Mouse (Mus musculus) forebrain, embryonic 10.5 days (tissue): Measurements from ENCODE around the gene Slc7a11. TPM values are rescaled to one million over a fixed set of nuclear protein-coding genes. Genes with fewer than 3 reads are reported as not detected.

Experiments
- DNase-seq: peaks from one replicate; pipeline ENCODE4 v3.0.0-alpha.2; 2017; ENCODE audit warnings: low spot score; ENCODE audit errors: extremely low spot score
- H3K27ac ChIP-seq: fragments of 300-500 bp; sonication (generic); 2 replicates; pipeline ENCODE4 v1.5.1; 2016; ENCODE audit warnings: mild to moderate bottlenecking
- H3K27me3 ChIP-seq: fragments of 300-500 bp; sonication (generic); 2 replicates; pipeline ENCODE4 v1.6.1; 2016; ENCODE audit warnings: mild to moderate bottlenecking; ENCODE audit not compliant: poor library complexity, severe bottlenecking
- H3K36me3 ChIP-seq: fragments of 300-500 bp; sonication (generic); replicated peaks from 2 replicates; pipeline ENCODE4 v1.6.1; 2016; ENCODE audit warnings: mild to moderate bottlenecking, moderate library complexity
- H3K4me1 ChIP-seq: fragments of 300-500 bp; sonication (generic); 2 replicates; pipeline ENCODE4 v1.6.1; 2016
- H3K4me3 ChIP-seq: fragments of 300-500 bp; sonication (generic); 2 replicates; pipeline ENCODE4 v1.5.1; 2016; ENCODE audit warnings: mild to moderate bottlenecking, moderate library complexity
- H3K9me3 ChIP-seq: fragments of 300-500 bp; sonication (generic); 2 replicates; pipeline ENCODE4 v1.6.1; 2016; ENCODE audit warnings: mild to moderate bottlenecking, moderate library complexity
- WGBS: fragments of 180-500 bp; shearing (Covaris S2); methylation state at CpG from one replicate; pipeline ENCODE4 v1.1.7; 2016; 5-methylcytosine and 5-hydroxymethylcytosine counted together
- polyA plus RNA-seq: library from polyadenylated mRNA; unstranded; fragments of >200 nt; fragmentation: Nextera tagmentation; extraction: Ambion mirVana; gene quantifications from 2 replicates; pipeline ENCODE4 v1.2.1, GENCODE M21; 2016

The Slc7a11 gene
- polyA plus RNA-seq, 1 experiment from 2014 or later, result 1.3 TPM

GRCm38 (mm10) chr3:50044160-50044559, 399.3 kb downstream of the Slc7a11 start:
- H3K4me3 ChIP-seq, result no peak overlapping the region
- H3K4me1 ChIP-seq, result no peaks in the 10 kb centered on the region
- no peak overlapping the region for H3K27ac ChIP-seq
- H3K9me3 ChIP-seq, result no peaks in the 10 kb centered on the region
- no peak for DNase-seq
- H3K36me3 ChIP-seq, result no peaks in the 10 kb centered on the region
- no peaks in the 10 kb centered on the region for H3K27me3 ChIP-seq

GRCm38 (mm10) chr3:50041141-50041540, 402.3 kb downstream of the Slc7a11 start:
- no peaks in the 10 kb centered on the region for H3K36me3 ChIP-seq
- no peak overlapping the region for H3K4me3 ChIP-seq
- no peaks in the 10 kb centered on the region for H3K27me3 ChIP-seq
- 93% methylated on average over 2 of the region's 2 CpGs for WGBS
- no peak for DNase-seq
- H3K9me3 ChIP-seq, result no peaks in the 10 kb centered on the region
- no peak overlapping the region for H3K27ac ChIP-seq
- no peaks in the 10 kb centered on the region for H3K4me1 ChIP-seq

- H3K9me3 ChIP-seq, result no peaks in the 10 kb centered on the region
- H3K36me3 ChIP-seq, result no peaks in the 10 kb centered on the region
- 81% methylated on average over 9 of the region's 9 CpGs for WGBS
- H3K27ac ChIP-seq, result no peak overlapping the region
- DNase-seq, result no peak
- H3K4me1 ChIP-seq, result no peaks in the 10 kb centered on the region
- no peaks in the 10 kb centered on the region for H3K27me3 ChIP-seq
- H3K4me3 ChIP-seq, result no peak overlapping the region
Observed at GRCm38 (mm10) chr3:50035875-50036528, 407.4 kb downstream of the Slc7a11 start.

GRCm38 (mm10) chr3:50033325-50033724, 410.1 kb downstream of the Slc7a11 start:
- Histone ChIP-seq H3K4me3 (no peak overlapping the region), H3K36me3 (no peaks in the 10 kb centered on the region), H3K4me1 (no peaks in the 10 kb centered on the region), H3K27me3 (no peaks in the 10 kb centered on the region), H3K9me3 (no peaks in the 10 kb centered on the region), H3K27ac (no peak overlapping the region)
- no peak for DNase-seq
- 97% methylated on average over 3 of the region's 3 CpGs for WGBS

GRCm38 (mm10) chr3:50026039-50026438, 417.4 kb downstream of the Slc7a11 start:
- no peak for DNase-seq
- Histone ChIP-seq H3K4me3 (no peak overlapping the region), H3K27me3 (no peaks in the 10 kb centered on the region), H3K27ac (no peak overlapping the region), H3K36me3 (no peaks in the 10 kb centered on the region), H3K9me3 (peaks cover 5% of the 10 kb centered on the region; the same call in 1 of the 2 replicates), H3K4me1 (no peaks in the 10 kb centered on the region)
- WGBS, result 54% methylated on average over 5 of the region's 5 CpGs

- no peak for DNase-seq
- Histone ChIP-seq H3K27ac (no peak overlapping the region), H3K4me1 (peaks cover 4% of the 10 kb centered on the region; the same call in 1 of the 2 replicates), H3K4me3 (no peak overlapping the region), H3K27me3 (no peaks in the 10 kb centered on the region), H3K9me3 (no peaks in the 10 kb centered on the region), H3K36me3 (no peaks in the 10 kb centered on the region)
- WGBS, result 75% methylated on average over 4 of the region's 4 CpGs
Observed at GRCm38 (mm10) chr3:50014396-50014795, 429.0 kb downstream of the Slc7a11 start.

- no peaks in the 10 kb centered on the region for H3K27me3 ChIP-seq
- H3K9me3 ChIP-seq, result no peaks in the 10 kb centered on the region
- H3K27ac ChIP-seq, result no peak overlapping the region
- no peaks in the 10 kb centered on the region for H3K36me3 ChIP-seq
- peaks cover 4% of the 10 kb centered on the region; the same call in 1 of the 2 replicates for H3K4me1 ChIP-seq
- WGBS, result 82% methylated on average over 3 of the region's 3 CpGs
- no peak overlapping the region for H3K4me3 ChIP-seq
- DNase-seq, result no peak
Observed at GRCm38 (mm10) chr3:50012012-50012411, 431.4 kb downstream of the Slc7a11 start.

GRCm38 (mm10) chr3:50003970-50004683, 439.3 kb downstream of the Slc7a11 start:
- no peak overlapping the region for H3K4me3 ChIP-seq
- H3K27me3 ChIP-seq, result no peaks in the 10 kb centered on the region
- H3K27ac ChIP-seq, result no peak overlapping the region
- WGBS, result 77% methylated on average over 5 of the region's 5 CpGs
- no peaks in the 10 kb centered on the region for H3K36me3 ChIP-seq
- H3K9me3 ChIP-seq, result peaks cover 3% of the 10 kb centered on the region; the same call in 1 of the 2 replicates
- H3K4me1 ChIP-seq, result 0 out of 2 replicates have a peak, but pooled peaks cover 5% of the 10 kb centered on the region
- DNase-seq, result no peak

GRCm38 (mm10) chr3:50002067-50002466, 441.3 kb downstream of the Slc7a11 start:
- Histone ChIP-seq H3K27me3 (no peaks in the 10 kb centered on the region), H3K36me3 (no peaks in the 10 kb centered on the region), H3K4me3 (no peak overlapping the region), H3K9me3 (peaks cover 3% of the 10 kb centered on the region; the same call in 1 of the 2 replicates), H3K27ac (no peak overlapping the region), H3K4me1 (0 out of 2 replicates have a peak, but pooled peaks cover 5% of the 10 kb centered on the region)
- no peak for DNase-seq

GRCm38 (mm10) chr3:50001635-50002034, 441.8 kb downstream of the Slc7a11 start:
- H3K27me3 ChIP-seq, result no peaks in the 10 kb centered on the region

GRCm38 (mm10) chr3:49992891-49993290, 450.5 kb downstream of the Slc7a11 start:
- Histone ChIP-seq H3K27ac (no peak overlapping the region), H3K36me3 (no peaks in the 10 kb centered on the region), H3K4me1 (no peaks in the 10 kb centered on the region), H3K27me3 (no peaks in the 10 kb centered on the region), H3K9me3 (no peaks in the 10 kb centered on the region), H3K4me3 (no peak overlapping the region)
- 66% methylated on average over 1 of the region's 1 CpGs for WGBS
- DNase-seq, result no peak

More at GRCm38 (mm10) chr3:50001635-50002034, 441.8 kb downstream of the Slc7a11 start:
- Histone ChIP-seq H3K4me1 (0 out of 2 replicates have a peak, but pooled peaks cover 5% of the 10 kb centered on the region), H3K36me3 (no peaks in the 10 kb centered on the region), H3K9me3 (peaks cover 3% of the 10 kb centered on the region; the same call in 1 of the 2 replicates), H3K4me3 (no peak overlapping the region), H3K27ac (no peak overlapping the region)
- no peak for DNase-seq
- WGBS, result 74% methylated on average over 1 of the region's 1 CpGs

GRCm38 (mm10) chr3:49987236-49987635, 456.2 kb downstream of the Slc7a11 start:
- no peaks in the 10 kb centered on the region for H3K9me3 ChIP-seq
- DNase-seq, result no peak
- H3K4me3 ChIP-seq, result no peak overlapping the region
- no peaks in the 10 kb centered on the region for H3K36me3 ChIP-seq
- no peaks in the 10 kb centered on the region for H3K4me1 ChIP-seq
- no peaks in the 10 kb centered on the region for H3K27me3 ChIP-seq
- 79% methylated on average over 2 of the region's 2 CpGs for WGBS
- no peak overlapping the region for H3K27ac ChIP-seq

GRCm38 (mm10) chr3:49984795-49985194, 458.6 kb downstream of the Slc7a11 start:
- no peak for DNase-seq
- Histone ChIP-seq H3K36me3 (no peaks in the 10 kb centered on the region), H3K27ac (no peak overlapping the region), H3K9me3 (no peaks in the 10 kb centered on the region), H3K27me3 (no peaks in the 10 kb centered on the region), H3K4me3 (no peak overlapping the region), H3K4me1 (no peaks in the 10 kb centered on the region)
- 87% methylated on average over 3 of the region's 3 CpGs for WGBS
